Mouse (Mus musculus) layer of hippocampus, postnatal 14 days (tissue): ENCODE data around the gene Tube1. TPM values are rescaled to one million over a fixed set of nuclear protein-coding genes. Genes with fewer than 3 reads are reported as not detected.
A peak's percentile ranks its signal among the peaks of the same experiment; 100 is the strongest.
"Not testable (repeated sequence)": the region's sequence is repeated elsewhere in the genome, so short reads cannot be mapped to it uniquely, and the experiment has no call there.

Experiments used
- DNase-seq, 2 experiments: peaks; one replicate each; pipeline ENCODE4 v3.0.0; 2021 to 2022; ENCODE audit warnings: low spot score in 2 of 2, mixed read lengths in 1 of 2
- total RNA-seq, 2 experiments: library from RNA; stranded (reverse); gene quantifications; 2 replicates each; pipeline ENCODE4 v1.2.3; 2021

Gene Tube1
- total RNA-seq, 2 experiments from 2014 or later = 3.8 to 4.7 TPM

GRCm38 (mm10) chr10:39165632-39166115 lies 31.9 kb downstream of the Tube1 start:
- peak; percentile 67 to 69 for DNase-seq

GRCm38 (mm10) chr10:39167611-39168010 lies 33.8 kb downstream of the Tube1 start:
- no peak for DNase-seq

GRCm38 (mm10) chr10:39169642-39170041 lies 35.9 kb downstream of the Tube1 start:
- DNase-seq = peak in 1 of 2 experiments; percentile 31

GRCm38 (mm10) chr10:39170181-39170580 lies 36.4 kb downstream of the Tube1 start:
- peak; percentile 74 to 77 for DNase-seq

GRCm38 (mm10) chr10:39170706-39171105 lies 36.9 kb downstream of the Tube1 start:
- no peak for DNase-seq

GRCm38 (mm10) chr10:39171134-39171533 lies 37.4 kb downstream of the Tube1 start:
- peak; percentile 91 to 95 for DNase-seq

- DNase-seq = peak; percentile 89 to 96
These were observed 38.1 kb downstream of the Tube1 start for GRCm38 (mm10) chr10:39171603-39172539.

- DNase-seq = no peak
These were observed 38.8 kb downstream of the Tube1 start for GRCm38 (mm10) chr10:39172540-39172931.

GRCm38 (mm10) chr10:39173077-39173476 lies 39.3 kb downstream of the Tube1 start:
- DNase-seq = peak in 1 of 2 experiments; percentile 11

GRCm38 (mm10) chr10:39176981-39177380 lies 43.2 kb downstream of the Tube1 start:
- DNase-seq = no peak

- peak in 1 of 2 experiments; percentile 70 for DNase-seq
These were observed 51.2 kb downstream of the Tube1 start for GRCm38 (mm10) chr10:39184864-39185544.

- no peak for DNase-seq
These were observed 51.8 kb downstream of the Tube1 start for GRCm38 (mm10) chr10:39185545-39185906.

- DNase-seq = no peak
These were observed 58.9 kb downstream of the Tube1 start for GRCm38 (mm10) chr10:39192673-39193072.

- not testable (repeated sequence) for DNase-seq
These were observed 64.4 kb downstream of the Tube1 start for GRCm38 (mm10) chr10:39198216-39198615.

Other genes with a start within 250 kb of the Tube1 start
- 10 to 100 TPM; 11.4 to 14.5 TPM for gene Lama4, start 168.5 kb upstream of the Tube1 start, total RNA-seq
- gene Fam229b, start 62 bp upstream of the Tube1 start, total RNA-seq = 10 to 100 TPM; 15.1 to 17.6 TPM
- gene Ccn6, start 29.8 kb downstream of the Tube1 start, total RNA-seq = under 1 TPM; 0.45 to 0.53 TPM
- gene Fyn, start 234.9 kb downstream of the Tube1 start, total RNA-seq = 100 to 1,000 TPM; 260 to 261 TPM